Mouse (Mus musculus) thymus, adult 2 months (tissue): ENCODE measurements around the gene Ifit1bl1.

Source experiments
- CTCF ChIP-seq: fragments of 200-500 bp; IDR thresholded peaks from 2 replicates; pipeline ENCODE4 v1.5.1; 2012; ENCODE audit warnings: mild to moderate bottlenecking, control low read depth, low read length, moderate library complexity, borderline replicate concordance; ENCODE audit not compliant: control insufficient read depth, poor library complexity, insufficient read depth; ENCODE audit errors: extremely low read depth
- POLR2A ChIP-seq: fragments of 200-500 bp; IDR thresholded peaks from 2 replicates; pipeline ENCODE4 v1.6.1; 2012; ENCODE audit warnings: mild to moderate bottlenecking, low read length, control low read depth, moderate library complexity; ENCODE audit not compliant: control insufficient read depth, poor library complexity, insufficient read depth; ENCODE audit errors: extremely low read depth

- TF ChIP-seq POLR2A, result no peak
- no peak for TF ChIP-seq CTCF
Observed at GRCm38 (mm10) chr19:34650276-34650675, 48.5 kb upstream of the Ifit1bl1 start.
